Mouse (Mus musculus): ENCODE results near the gene Cpeb2. TPM values are rescaled to one million over a fixed set of nuclear protein-coding genes. Genes with fewer than 3 reads are reported as not detected.

The Cpeb2 gene
- total RNA-seq (2015) = 18.0 and 20.5 TPM in 2 replicates
- 6.4 and 9.6 TPM in 2 replicates for total RNA-seq (2017)

DNA sequence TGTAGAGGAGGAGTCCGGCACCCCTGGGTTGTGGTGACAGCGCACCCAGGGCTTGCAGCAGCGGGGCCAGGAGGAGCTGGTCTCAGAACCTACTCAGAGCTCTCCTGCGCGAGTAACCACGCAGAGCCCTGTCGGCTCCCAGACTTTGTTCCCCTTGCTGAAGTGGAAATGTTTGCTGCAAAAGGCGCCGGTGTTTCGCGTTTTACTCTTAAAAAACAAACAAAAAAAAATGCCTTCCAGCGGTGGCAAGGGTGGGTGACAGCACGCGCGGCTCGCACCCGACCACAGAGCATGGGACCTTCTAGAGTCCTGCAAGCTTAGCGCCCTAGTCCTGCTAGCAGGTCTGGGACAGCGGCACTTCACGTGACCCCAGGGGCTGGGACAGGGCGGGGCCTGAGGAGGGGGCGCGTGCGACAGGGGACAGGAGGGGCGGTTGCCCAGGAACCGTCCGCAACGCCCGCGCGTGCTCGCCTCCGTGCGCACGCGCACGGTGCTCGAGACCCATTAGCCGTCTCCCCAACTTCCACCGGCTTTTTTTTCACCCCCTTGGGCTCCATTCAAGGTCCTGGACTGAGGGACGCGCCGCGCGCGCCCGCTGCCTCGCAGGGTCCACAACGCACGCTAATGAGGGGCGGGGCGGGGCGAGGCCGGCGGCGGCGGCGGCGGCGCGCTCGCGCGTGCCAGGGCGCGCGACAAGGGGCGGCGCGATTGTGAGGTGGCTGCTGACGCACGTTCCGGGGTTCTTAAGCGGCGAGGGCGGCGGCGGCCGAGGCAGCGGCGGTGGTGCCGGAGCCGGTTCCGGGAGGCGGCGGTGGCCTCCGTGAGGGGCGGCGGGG is at the start of gene Cpeb2:
Gene Cpeb2, plus strand, starts transcription at position 691 of the 836 bp plus-strand sequence.
- ATAC-seq (ENCODE audit: poor library complexity, severe bottlenecking) = peak; percentile 49

DNA sequence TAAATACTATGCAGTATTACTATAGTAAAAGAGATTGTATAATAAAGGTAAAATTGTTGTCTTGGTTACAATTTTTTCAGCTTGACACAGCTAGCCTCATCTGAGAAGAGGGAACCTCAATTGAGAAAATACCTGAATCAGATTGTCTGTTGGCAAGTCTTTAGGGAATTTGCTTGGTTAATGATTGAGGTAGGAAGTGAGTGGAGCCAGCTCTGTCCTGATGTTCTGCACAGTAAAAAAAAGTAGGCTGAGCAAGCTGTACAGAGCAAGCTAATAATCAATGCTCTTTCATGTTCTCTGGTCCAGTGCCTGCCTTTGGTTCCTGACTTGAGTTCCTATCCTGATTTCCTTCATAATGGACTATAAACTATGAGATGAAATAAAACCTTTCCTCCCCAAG is 49.4 kb upstream of the Cpeb2 start:
- no peak for ATAC-seq (ENCODE audit: poor library complexity, severe bottlenecking)

DNA sequence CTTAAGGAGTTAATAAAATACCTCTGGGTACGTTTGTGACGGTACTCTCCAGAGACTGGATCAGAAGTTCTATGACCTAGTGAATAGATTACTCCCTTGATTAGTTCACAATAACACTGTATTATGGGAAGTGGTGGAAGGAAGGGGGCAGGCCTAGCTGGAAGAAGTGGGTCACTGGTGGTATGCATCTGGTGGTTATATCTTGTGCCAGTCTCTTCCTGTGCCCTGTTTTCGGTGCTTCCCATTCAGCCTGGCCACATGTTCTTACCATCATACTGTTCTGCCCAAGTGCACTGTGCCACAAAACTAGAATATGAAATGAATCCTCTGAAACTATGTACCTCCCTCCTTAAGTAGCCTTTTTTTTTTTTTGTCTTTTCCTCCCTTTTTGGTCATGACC is 48.1 kb upstream of the Cpeb2 start:
- no peak for ATAC-seq (ENCODE audit: poor library complexity, severe bottlenecking)

DNA sequence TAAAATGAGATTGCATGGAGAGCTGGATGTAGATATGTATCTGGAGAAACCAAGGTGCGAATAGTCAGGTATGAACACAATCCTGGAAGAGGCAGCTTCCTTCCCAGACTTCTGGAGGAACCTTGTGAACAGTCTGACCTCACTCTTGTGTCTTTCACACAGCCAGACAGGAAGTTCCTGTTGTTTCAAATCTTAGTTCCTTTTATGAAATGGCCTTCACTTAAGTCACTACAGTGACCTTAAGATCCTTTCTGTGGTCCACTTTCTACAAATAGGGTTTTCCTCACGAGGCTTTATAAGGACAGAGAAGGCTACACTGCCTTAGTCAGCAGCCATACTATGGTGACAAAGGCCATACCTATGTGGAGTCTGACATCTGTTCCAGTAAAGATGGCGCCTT is 47.5 kb upstream of the Cpeb2 start:
- ATAC-seq (ENCODE audit: poor library complexity, severe bottlenecking) = peak; percentile 83

DNA sequence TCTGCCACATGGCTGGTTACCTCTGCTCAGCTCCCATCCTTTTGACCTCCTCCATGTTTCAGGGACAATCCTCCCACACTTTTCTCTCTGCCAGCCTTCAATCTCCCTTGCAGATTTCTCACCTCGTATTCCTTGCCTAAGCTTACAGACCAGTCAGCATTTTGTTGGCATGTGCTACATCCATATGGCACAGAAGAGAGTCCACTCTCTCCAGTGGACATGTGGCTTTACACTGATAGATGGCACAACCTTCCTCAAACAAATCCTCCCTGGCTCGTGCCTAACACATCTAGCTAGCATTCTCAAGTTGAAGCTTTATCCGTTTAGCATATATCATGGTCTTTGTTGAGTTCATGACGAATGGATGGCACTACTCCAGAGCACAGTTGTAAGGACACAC is 32.3 kb upstream of the Cpeb2 start:
- ATAC-seq (ENCODE audit: poor library complexity, severe bottlenecking) = no peak

DNA sequence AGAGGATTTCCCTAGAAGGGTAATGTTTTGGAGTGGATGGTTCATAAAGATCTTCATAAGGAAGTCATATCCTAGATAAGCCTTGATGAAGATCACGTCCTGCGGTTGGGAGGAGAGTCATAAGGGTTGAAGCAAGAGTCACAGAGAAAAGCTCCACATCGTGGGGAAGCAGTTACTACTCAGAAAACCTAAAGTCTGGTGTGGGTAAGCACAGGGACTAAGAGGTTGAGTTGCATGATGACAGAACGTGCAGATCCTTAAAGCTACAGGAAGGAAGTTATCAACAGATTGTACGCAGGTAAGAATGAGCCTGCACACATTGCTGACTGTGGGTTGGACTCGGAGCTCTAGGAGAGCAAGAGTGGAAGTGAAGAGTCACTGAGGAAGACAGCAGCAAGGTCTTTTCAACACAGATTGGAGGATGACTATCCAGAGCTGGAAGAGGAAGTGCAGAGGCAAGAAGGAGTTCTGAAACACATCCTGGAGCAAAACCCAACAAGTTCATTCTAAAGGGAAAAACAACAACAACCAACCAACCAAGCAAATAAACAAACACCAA is 26.4 kb upstream of the Cpeb2 start:
- peak; percentile 77 for ATAC-seq (ENCODE audit: poor library complexity, severe bottlenecking)

DNA sequence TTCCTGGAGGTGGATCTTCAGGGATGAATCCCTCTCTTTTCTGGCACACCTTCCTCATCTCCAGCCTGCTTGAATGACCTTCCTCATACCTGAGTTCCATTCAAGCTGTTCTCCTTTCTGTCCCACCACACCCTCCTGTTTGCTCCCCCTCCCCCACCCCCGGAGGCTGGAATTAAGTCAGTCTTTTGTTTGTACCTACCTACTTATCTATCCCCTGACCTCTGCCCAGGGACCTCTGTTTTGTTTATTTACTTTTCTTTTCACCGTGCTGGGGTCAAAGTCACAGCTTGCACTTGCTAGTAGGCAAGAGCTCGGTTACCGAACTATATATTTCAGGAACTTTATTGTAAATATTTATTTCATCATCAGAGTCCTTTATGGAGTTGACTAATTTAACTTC is 15.5 kb upstream of the Cpeb2 start:
- no peak for ATAC-seq (ENCODE audit: poor library complexity, severe bottlenecking)

DNA sequence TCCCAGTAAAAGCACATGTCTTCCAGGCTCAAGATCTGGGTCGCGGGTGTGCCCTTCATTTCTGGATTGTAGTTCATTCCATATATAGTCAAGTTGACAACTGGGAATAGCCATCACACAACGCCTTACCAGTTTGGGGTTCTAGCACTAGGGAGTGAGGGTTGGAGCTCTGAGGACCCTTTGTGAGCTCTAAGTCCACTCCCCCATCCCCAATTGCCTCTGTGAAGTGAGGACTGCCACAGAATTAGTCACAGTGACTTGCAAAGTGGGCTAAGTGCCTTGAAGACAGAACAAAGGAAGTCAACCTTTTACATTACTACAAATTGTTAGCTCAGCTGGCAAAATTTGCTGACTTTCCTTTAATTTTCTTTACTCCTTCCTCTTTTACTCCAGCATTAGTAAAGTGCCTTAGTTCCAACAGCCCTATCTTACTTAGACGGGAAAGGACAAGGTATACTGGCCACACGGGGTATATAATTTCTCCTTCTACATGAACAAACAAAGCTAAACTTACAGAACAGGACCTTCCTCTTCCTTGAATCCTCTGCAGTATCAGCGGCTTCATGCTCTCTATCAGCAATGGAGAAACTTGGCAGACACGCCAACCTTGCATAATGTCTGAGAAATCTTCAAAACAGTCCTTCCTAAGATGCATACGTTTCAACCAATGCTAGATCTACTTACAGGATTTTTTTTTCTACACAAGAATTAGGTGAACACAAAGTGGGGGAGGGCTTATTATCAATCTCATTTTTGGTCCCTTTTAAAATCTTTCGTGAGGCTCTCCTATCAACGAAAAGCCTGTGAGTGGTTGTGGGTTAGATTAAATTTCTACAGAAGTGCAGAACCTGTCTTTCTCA is 14.8 kb upstream of the Cpeb2 start:
- peak; percentile 54 for ATAC-seq (ENCODE audit: poor library complexity, severe bottlenecking)

DNA sequence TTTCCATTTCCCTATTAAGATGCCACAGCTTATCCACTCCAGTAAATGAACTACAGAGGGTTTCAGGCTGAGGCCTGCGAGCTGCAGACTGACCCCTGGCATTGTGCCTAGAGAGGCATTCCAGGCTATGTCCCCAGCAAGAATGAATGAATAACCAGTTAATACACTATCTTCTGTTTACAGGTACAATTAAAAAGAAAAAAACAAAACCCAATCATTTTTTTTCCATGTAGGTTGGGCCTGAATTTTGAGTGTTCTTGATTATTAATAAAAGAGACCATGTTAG is 14.2 kb upstream of the Cpeb2 start:
- no peak for ATAC-seq (ENCODE audit: poor library complexity, severe bottlenecking)

DNA sequence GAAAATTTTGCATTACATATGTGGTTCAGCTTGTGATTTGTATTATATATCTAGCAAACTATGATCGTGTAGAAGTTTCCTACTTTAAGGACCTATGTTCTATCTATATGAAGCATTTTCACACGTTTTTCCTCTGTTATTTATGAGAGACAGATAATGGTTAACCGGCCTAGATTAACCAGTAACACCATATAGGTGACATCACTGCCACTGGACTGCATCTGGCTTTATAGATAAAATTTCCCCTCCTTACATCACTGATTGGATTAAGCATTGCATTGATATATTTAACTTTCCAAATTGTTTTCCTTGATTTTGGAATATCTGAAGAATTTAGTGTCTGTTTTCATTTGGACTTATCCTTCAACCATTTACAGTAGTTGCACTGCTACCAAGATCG is 9.6 kb upstream of the Cpeb2 start:
- ATAC-seq (ENCODE audit: poor library complexity, severe bottlenecking) = no peak

DNA sequence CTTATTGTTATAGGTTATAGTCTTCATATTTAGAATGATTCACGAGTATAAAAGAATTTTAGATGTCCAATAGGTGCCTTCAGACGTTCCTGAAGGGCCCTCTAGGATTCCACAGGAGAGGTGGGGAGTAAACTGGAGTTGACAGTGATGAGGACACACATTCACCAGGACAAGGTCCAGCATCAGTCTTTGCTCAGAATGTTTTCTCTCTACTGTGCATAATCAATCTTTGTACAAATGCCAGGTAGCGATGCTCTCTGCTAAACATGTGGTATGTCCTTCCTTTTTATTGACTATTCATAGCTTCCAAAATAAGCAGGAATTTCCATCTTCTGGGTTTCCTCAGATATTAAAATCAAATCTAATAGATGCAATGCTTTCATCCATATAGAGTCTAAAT is 8.7 kb upstream of the Cpeb2 start:
- ATAC-seq (ENCODE audit: poor library complexity, severe bottlenecking) = no peak

DNA sequence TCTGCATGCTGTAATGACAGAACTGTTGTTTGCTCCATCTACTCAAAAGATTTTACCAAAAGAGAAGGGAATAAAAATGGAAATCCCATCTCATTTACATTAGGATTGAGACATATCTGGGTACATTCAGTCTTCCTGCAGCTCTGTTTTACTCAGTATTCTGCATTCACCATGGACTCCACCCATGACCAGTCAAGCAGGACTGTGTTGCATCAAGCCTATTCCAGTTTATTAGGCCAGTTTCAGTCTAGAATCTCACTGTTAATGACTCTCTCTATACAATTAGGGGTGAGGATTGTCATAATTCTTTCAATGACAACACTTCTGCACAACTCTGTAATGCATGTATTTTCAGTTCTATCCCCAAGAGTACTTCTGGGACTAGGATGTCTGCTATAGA is 6.8 kb upstream of the Cpeb2 start:
- no peak for ATAC-seq (ENCODE audit: poor library complexity, severe bottlenecking)

DNA sequence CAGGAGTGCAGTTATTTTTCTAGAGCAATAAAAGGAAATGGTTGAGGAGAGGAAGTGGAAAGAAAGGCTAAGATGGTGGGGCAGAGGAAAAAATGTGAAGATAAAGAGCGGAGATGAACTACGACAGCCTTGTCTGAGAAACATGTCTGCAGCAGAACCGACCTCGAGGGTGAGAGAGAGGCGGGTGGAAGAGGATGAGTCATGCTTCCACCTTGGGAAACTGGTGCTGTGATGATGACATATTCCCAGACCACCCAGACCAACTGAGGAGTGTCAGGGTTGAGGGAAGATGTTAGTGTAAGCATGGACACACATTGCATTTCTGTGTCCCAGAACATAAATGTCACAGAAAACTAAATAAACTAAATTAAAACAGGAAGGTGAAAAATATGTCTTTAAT is 5.4 kb upstream of the Cpeb2 start:
- no peak for ATAC-seq (ENCODE audit: poor library complexity, severe bottlenecking)

DNA sequence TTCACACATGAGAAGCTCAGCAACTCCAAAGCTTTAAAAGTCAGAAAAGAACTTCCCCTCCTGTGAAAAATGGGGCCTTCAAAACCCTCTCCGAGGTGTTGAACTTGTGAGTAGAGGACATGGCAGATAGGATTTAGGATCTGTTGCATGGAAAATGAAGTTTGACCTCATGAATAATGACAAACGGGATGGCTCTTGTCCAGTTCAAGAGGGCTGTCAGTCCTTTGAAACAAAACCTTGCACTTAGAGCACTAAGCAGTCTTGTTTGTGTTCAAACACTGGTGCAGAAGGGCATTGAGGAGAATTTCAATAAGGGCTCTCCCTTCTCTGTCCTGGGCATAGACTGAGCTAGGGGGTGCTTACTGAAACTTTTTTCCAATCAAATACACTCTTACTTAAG is 1.9 kb upstream of the Cpeb2 start:
- no peak for ATAC-seq (ENCODE audit: poor library complexity, severe bottlenecking)

DNA sequence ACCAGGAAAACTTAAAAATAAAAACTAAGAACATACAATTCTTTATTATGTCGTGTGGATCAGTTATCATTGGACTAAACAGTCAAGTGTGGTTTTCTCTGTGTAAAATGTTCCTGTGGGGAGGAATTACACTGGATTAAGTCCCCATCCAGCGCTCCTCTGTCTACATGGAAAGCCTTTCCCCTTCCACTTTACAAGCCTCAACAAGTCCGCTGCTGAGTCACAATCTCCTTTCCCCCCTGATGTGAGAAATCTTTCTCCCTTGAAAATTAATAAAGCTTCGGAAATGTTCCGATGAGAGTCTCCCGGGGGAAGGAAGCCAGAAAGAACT is 856 bp upstream of the Cpeb2 start:
- no peak for ATAC-seq (ENCODE audit: poor library complexity, severe bottlenecking)

DNA sequence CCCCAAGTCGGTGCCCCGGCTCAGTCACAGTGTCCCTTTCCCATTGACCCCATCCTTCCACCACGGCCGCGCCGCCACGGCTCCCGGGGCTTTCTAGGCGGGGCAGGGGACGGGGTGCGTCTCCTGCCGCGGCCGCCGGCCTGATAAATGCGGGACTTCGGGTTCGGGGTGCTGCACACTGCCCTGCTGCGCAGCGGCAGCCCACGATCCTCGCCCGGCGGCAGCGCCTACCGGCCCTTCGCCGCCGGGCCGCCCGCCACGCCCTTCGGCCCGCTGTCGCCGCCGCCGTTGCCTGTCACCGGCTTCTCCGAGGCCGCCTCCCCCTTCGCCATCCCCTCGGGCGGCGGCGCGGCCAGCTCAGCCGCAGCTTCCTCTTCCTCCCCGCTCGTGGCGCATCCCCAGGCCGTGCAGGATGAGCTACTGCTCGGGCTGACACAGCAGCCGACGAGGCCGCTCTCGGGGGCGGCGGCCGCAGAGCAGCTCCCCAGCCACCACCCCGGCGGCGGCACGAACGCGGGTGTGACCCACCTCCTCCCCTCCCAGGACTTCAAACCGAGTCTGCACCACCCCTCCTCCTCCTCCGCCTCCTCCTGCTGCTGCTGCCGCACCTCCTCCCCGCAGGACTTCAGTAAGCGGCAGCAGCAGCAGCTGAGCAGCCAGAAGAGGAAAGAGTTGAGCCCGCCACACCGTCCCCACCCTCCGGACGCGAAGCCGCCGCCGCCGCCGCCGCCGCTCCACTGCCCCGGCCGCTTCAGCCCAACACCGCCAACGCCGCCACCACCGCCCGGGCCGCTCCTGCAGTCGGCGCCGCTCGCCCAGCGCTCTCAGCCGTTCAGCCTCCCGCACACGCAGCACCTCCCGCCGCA is 579 bp downstream of the Cpeb2 start:
- peak; percentile 57 for ATAC-seq (ENCODE audit: poor library complexity, severe bottlenecking)

DNA sequence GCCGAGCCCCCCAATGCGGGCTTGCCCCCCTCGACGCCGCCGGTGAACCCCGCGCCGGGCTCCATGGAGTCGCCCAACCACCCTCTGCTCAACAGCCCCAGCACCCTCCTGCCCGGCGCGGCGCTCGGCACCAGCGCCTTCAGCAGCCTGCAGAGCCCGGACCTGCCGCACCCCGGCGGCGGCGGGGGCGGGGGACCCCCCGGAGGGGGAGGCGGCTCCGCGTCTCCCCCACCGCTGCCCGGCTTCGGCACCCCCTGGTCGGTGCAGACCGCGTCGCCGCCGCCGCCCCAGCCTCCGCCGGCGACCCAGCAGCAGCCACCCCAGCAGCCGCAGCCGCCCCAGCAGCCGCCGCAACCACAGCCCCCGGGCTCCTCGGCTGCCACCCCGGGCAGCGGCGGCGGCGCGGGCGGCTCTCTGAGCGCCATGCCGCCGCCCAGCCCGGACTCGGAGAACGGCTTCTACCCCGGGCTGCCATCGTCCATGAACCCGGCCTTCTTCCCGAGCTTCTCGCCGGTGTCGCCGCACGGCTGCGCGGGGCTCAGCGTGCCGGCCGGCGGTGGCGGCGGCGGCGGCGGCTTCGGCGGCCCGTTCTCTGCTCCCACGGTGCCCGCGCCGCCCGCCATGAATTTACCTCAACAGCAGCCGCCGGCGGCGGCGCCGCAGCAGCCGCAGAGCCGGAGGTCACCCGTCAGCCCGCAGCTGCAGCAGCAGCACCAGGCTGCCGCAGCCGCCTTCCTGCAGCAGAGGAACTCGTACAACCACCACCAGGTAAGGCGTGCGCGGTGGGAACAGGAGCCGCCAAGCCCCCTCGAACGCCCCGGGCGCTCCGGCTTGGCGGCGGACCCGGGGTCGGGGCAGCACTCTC is 1.6 kb downstream of the Cpeb2 start:
- no peak for ATAC-seq (ENCODE audit: poor library complexity, severe bottlenecking)

DNA sequence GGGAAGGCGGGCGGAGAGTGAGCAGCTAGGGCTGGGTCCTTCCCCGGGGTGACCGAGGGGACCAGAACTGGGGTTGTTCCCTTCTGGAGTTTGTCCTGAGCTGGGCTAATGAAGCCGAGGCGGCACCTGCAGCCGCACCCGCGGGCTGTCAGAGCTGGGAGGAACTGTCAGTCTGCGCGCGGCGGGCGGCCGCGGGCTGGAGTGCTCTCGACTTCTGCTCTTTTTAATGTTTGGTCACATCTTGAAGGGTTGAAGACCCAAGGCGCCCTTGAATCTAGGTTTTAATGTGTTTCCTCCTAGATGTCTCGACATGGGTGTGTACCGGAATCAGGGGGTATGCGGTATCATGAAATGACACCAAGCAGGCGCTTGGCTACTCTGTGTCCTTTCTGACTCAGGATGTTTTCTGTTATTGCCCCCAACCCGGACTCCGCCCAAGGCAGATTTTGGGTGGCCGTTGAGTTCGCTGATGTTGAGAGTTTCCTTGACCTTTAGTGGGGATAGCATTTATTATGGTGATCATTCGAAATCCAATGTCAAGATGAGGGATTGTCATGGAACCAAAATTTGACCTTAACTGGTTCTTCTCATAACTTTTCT is 2.3 kb downstream of the Cpeb2 start:
- ATAC-seq (ENCODE audit: poor library complexity, severe bottlenecking) = peak; percentile 13

DNA sequence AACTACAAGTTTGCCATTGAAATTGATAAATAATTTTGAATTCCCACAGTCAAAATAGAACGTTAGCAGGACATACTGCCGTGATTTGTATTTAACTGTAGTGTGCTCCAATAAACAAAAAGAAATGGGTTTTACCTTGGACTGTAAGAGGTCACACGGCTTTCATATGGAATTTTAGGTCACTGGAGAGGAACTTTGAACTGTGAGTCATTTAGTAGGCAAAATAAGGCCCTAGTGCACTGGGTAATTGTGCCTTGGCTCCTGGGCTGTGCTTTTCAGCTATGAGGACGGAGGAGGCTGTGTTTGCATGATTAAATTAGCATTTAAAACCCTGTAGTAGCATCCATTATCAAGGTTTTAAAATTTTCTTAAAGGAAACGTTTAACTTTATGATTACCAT is 3.0 kb downstream of the Cpeb2 start:
- ATAC-seq (ENCODE audit: poor library complexity, severe bottlenecking) = no peak

DNA sequence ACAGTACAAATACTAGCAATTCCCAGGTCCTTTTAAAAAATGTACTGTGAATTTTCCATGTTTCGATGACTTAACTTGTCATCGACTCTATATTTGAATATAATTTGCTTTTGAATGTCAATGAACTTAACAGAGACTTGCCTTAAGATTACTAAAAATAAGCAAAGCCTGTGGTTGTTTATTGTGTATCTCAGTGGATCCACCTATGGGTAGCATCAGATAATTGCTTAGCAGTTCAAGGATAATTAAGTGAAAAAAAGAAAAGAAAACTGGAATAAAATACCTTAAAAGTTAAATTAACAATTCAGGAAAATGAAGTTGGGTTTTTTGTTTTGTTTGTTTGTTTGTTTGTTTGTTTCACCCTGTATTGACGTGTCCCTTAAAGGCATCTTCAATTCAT is 3.5 kb downstream of the Cpeb2 start:
- no peak for ATAC-seq (ENCODE audit: poor library complexity, severe bottlenecking)

Data from megakaryocyte, adult 5-6 weeks (primary cell).